Mouse (Mus musculus): Measurements from ENCODE around the gene Arhgef17.

Arhgef17 gene

DNA sequence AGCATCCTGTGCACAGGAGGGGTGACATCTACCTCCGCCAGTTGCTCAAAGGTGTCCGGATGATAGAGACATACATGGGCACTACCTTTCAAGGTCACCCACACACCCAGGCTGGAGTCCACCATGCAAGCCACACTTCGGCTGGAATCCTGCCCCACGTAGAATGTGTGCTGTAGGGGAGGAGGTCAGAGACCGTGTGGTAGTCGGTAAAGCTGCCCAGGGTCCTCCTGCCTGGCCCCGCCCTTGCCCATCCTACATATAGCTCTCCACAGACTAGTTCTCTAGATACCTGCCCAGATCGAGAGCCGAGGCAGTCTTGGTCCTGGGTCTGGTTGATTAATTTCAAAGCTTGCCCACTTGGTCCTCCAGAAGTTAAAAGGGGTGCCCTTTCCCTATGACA, 55.1 kb downstream of the Arhgef17 start:
- in situ Hi-C loops (cut with MboI, MseI), result no loop called here

GRCm38 (mm10) chr7:100876293-100876692, 55.6 kb downstream of the Arhgef17 start:
- in situ Hi-C loops (cut with MboI, MseI), result no loop called here

DNA sequence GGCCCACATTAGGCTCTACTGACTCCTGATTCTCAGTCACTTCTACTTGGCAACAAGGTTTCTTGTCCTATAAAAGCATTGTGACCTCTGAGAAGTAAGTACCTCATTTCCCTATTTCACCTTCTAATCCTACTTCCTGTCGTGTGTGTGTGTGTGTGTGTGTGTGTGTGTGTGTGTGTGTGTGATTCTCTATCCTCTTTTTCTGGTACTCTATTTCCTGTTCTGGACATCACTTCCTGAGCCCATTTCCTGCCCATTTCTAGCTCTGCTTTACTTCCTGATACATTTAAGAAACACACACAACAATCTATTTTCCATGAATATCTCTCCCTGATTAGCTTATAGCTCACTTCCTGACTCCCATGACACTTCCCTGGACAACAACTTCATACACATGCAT, 56.1 kb downstream of the Arhgef17 start:
- in situ Hi-C loops (cut with MboI, MseI), result no loop called here

- in situ Hi-C loops (cut with MboI, MseI), result no loop called here
These were observed 58.7 kb downstream of the Arhgef17 start for GRCm38 (mm10) chr7:100873197-100873596.

- in situ Hi-C loops (cut with MboI, MseI), result no loop called here
These were observed 60.0 kb downstream of the Arhgef17 start for GRCm38 (mm10) chr7:100871892-100872291.

- in situ Hi-C loops (cut with MboI, MseI), result no loop called here
These were observed 60.6 kb downstream of the Arhgef17 start for GRCm38 (mm10) chr7:100871355-100871754.

DNA sequence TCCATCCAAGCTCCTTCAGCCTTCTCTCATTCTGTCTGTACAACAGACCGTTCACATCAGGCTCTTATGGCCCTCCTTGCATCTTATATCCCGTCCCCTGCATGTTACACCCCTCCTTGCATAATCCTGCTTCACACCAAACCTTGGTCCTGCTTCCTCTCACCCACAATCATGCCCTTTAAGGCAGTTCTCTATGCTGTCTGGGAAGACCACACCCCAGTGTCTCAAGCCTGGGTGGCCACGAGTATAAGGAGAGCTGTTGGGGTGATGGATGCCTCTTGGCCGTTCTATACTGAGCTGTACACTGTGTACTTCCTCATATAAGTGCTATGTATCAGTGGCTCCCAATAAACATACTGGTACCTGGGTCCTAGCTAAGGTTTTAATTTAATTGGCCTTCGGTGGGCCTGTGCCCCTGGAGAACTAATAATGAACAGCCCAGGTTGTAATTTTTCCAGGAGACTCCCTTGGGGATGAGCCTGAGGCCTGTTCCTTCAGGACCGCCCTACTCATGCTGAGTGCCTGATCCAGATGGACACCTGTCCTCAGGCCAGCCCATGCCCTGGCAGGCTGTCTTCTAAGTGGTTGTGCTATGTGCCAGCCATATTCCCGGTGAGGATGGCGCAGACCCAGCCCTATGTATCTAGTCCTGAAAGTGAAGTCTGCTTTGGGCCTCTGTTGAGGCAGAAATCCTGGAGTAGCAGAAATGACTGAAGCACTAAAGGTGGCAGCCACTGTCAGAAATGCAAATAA, 61.9 kb downstream of the Arhgef17 start:
- in situ Hi-C loops (cut with MboI, MseI), result no loop called here

- in situ Hi-C loops (cut with MboI, MseI), result no loop called here
These were observed 63.4 kb downstream of the Arhgef17 start for GRCm38 (mm10) chr7:100868551-100868950.

DNA sequence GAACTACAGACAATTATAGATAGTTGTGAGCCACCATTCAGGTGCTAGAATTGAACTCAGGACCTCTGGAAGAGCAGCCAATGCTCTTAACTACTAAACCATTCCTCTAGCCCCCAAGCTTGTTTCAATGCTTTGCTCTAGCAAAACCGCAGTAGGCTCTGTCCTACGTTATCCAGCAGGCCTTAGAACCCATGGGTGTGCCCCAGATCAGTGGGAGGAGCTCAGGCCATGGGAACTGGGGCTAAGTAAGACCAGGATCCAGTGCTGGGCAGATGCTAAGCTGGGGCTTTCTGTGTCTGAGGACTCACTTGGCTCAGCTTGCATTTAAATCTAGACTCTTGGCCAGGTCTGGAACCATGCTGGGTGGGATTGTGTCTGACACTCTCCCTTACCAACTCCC, 64.3 kb downstream of the Arhgef17 start:
- in situ Hi-C loops (cut with MboI, MseI), result no loop called here

DNA sequence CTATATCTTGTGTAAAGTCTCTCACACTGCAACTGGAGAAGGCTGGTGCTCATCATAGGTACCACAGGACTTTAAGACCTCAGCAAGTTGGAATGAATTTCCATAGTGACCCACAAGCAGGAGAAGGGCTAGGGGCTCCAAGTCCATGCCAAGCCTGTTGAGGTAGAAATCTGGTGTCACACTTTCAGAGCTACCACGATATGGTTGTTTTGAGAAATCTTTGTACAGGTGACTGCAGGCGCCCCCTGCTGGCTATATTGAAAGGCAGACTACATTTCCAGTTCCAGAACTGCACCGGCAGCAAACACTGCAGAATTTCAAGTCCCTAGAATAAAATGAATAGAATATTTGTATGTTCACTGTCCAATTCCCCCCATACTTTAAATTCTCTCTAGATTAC, 65.2 kb downstream of the Arhgef17 start:
- in situ Hi-C loops (cut with MboI, MseI), result no loop called here

DNA sequence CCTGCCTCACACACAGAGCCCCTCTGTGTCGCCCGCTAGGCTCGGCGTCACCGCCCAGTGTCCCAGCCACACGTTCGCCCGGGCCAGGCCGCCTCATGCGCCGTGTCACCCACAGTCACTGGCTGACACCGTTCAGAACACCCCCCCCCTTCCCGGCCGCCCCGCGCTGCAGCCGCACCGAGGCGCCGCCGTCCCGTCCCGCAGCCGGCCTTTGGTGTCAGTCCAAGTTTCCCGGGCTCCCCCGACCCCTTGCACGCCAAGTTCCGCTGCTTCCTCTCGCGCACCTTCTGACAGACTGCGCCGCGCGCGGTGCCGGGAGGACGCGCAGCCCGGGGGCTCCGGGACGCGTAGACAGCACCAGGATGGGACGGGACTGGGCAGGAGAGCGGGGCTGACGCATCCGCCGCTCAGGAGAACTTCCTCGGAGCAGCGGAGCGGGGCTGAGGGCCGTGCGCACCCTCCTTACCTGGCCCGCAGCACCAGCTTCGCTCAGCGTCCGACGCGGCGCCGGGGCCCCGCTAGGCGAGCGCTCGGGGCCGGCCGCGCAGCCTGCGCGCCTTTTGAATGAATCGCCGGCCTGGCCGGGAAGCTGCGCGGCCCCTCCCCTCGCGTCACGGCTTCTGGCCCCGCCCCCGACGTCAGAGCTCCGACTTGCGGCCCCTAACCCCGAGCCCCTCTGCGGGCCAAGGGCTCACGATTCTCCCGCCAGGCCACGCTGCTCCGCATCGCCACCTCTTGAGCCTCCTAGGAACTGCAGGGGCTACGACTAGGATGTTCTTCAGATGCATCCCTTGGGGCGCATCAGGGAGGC, 68.9 kb downstream of the Arhgef17 start, which contains the start of gene Relt:
Gene Relt, minus strand, starts transcription at position 619 of the 811 bp plus-strand sequence.
- in situ Hi-C loops (cut with MboI, MseI), result no loop called here

DNA sequence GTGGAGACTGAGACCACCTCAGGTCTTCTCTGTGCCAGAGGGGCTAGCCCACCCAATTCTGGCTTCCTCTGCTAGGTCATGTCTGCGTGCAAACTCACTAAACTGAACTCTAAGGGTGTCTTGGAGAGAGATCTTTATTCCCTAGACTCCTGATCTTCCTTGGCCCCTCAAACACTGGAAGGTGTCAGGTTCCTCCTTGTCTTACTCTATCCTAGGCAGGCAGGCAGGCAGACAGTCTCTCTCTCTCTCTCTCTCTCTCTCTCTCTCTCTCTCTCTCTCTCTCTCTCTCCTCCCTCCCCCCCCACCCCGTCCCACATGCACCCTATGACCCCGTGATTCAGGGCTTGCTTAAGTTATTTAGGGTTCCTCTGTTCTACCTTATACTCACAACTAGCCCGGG, 69.6 kb downstream of the Arhgef17 start:
- in situ Hi-C loops (cut with MboI, MseI), result no loop called here

GRCm38 (mm10) chr7:100861209-100861608, 70.7 kb downstream of the Arhgef17 start:
- in situ Hi-C loops (cut with MboI, MseI), result no loop called here

GRCm38 (mm10) chr7:100860450-100860849, 71.5 kb downstream of the Arhgef17 start:
- in situ Hi-C loops (cut with MboI, MseI), result no loop called here

- in situ Hi-C loops (cut with MboI, MseI), result no loop called here
These were observed 75.9 kb downstream of the Arhgef17 start for GRCm38 (mm10) chr7:100855795-100856573.

GRCm38 (mm10) chr7:100855300-100855699, 76.6 kb downstream of the Arhgef17 start:
- in situ Hi-C loops (cut with MboI, MseI), result no loop called here

DNA sequence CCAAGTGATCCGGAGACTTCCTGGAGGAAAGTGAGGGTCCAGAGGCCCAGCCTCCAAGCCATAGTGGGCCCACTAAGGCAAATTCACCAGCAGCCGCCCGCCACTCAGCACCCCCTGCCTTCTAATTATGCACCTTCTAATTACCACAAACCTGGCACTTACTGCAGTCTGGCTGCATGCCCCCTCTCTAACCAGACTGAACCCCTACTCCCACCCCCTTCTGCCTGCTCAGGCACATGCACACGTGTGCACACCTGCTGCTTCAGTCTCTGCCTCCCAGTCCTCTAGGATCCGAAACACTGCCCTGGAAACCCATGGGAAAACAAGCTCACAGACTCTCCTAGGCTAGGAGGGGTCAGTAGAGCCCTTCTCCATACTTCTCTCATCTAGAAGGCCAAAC, 77.0 kb downstream of the Arhgef17 start:
- in situ Hi-C loops (cut with MboI, MseI), result no loop called here

DNA sequence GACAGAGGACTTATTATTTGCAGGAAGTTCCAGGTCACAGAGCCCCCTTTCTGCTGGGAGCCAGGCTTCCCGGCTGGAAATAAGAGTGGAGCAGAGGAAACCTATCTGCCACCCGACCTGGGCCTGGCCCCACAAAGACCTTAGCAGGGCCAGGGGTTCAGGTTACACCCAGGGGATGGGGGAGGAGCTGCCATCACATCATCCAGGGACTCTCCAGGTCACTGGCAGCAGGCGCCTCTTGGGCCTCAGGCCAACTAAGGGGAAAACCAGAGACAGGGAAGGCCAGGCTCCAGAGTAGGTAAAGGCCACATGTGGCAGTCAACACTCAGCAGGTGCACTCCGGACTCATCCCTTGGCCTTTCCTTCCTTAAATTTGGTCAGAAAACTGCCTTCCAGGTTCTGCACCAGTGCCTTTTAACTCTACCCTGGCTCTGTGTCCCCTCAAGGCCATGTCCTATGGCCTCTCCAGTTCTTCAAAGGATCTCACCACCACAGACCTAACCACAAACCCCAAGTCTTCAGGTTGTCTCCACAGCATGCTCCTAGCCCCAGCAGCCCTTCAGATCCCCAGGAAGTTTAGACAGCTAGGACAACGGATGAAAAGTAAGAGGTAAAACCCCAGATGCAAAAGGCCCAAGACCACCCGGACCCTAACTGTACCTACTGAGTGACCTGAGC, 77.6 kb downstream of the Arhgef17 start:
- in situ Hi-C loops (cut with MboI, MseI), result no loop called here

GRCm38 (mm10) chr7:100853396-100853795, 78.5 kb downstream of the Arhgef17 start:
- in situ Hi-C loops (cut with MboI, MseI), result no loop called here

- in situ Hi-C loops (cut with MboI, MseI), result no loop called here
These were observed 80.2 kb downstream of the Arhgef17 start for GRCm38 (mm10) chr7:100851481-100852356.
